Mouse (Mus musculus) forebrain, embryonic 12.5 days (tissue): ENCODE results near the gene Mrps18a. TPM values are rescaled to one million over a fixed set of nuclear protein-coding genes. Genes with fewer than 3 reads are reported as not detected.

ENCODE experiments used
- ATAC-seq: fragments of 200-750 bp; cut with Nextera tagmentation; 2 replicates; pipeline ENCODE4 v1.8.0; 2017; ENCODE audit warnings: moderate TSS enrichment; ENCODE audit not compliant: low FRiP score
- H3K27ac ChIP-seq: fragments of 300-500 bp; sonication (generic); 2 replicates; pipeline ENCODE4 v1.5.1; 2016; ENCODE audit warnings: mild to moderate bottlenecking
- H3K27me3 ChIP-seq: fragments of 300-500 bp; sonication (generic); 2 replicates; pipeline ENCODE4 v1.6.1; 2016; ENCODE audit warnings: mild to moderate bottlenecking
- H3K36me3 ChIP-seq: fragments of 300-500 bp; sonication (generic); replicated peaks from 2 replicates; pipeline ENCODE4 v1.6.1; 2016; ENCODE audit warnings: mild to moderate bottlenecking
- H3K4me1 ChIP-seq: fragments of 300-500 bp; sonication (generic); 2 replicates; pipeline ENCODE4 v1.6.1; 2016
- H3K4me2 ChIP-seq: fragments of 300-500 bp; sonication (generic); 2 replicates; pipeline ENCODE4 v1.6.1; 2016; ENCODE audit warnings: mild to moderate bottlenecking, moderate library complexity
- H3K4me3 ChIP-seq: fragments of 300-500 bp; sonication (generic); replicated peaks from 2 replicates; pipeline ENCODE4 v1.5.1; 2016; ENCODE audit warnings: mild to moderate bottlenecking
- H3K9ac ChIP-seq: fragments of 300-500 bp; sonication (generic); 2 replicates; pipeline ENCODE4 v1.6.1; 2016; ENCODE audit warnings: mild to moderate bottlenecking
- H3K9me3 ChIP-seq: fragments of 300-500 bp; sonication (generic); 2 replicates; pipeline ENCODE4 v1.6.1; 2016
- WGBS: fragments of 180-500 bp; shearing (Covaris S2); methylation state at CpG from one replicate; pipeline ENCODE4 v1.1.7; 2016; 5-methylcytosine and 5-hydroxymethylcytosine counted together
- polyA plus RNA-seq: library from polyadenylated mRNA; unstranded; fragments of >200 nt; fragmentation: Nextera tagmentation; extraction: Ambion mirVana; gene quantifications from 2 replicates; pipeline ENCODE4 v1.2.1, GENCODE M21; 2016

Gene Mrps18a
- polyA plus RNA-seq, 1 experiment from 2014 or later: 121 TPM

- H3K4me1 ChIP-seq: peaks cover 12% of the 10 kb centered on the region
- ATAC-seq: no peak
Measured at GRCm38 (mm10) chr17:46108286-46108685, 2.5 kb upstream of the Mrps18a start.

GRCm38 (mm10) chr17:46115489-46115888 is 4.7 kb downstream of the Mrps18a start:
- H3K4me3 ChIP-seq: no peak overlapping the region
- no peaks in the 10 kb centered on the region for H3K27me3 ChIP-seq
- 83% methylated on average over 2 of the region's 2 CpGs for WGBS
- H3K4me1 ChIP-seq: peaks cover 12% of the 10 kb centered on the region
- H3K27ac ChIP-seq: no peak overlapping the region
- H3K9ac ChIP-seq: no peak overlapping the region
- no peak for ATAC-seq
- no peak overlapping the region for H3K4me2 ChIP-seq
- peaks cover 37% of the 10 kb centered on the region for H3K36me3 ChIP-seq
- no peaks in the 10 kb centered on the region for H3K9me3 ChIP-seq

More at GRCm38 (mm10) chr17:46108286-46108685, 2.5 kb upstream of the Mrps18a start:
- H3K9me3 ChIP-seq: no peaks in the 10 kb centered on the region
- H3K4me3 ChIP-seq: no peak overlapping the region
- H3K4me2 ChIP-seq: no peak overlapping the region
- no peaks in the 10 kb centered on the region for H3K36me3 ChIP-seq
- H3K27ac ChIP-seq: no peak overlapping the region
- no peak overlapping the region for H3K9ac ChIP-seq
- WGBS: 76% methylated on average over 4 of the region's 4 CpGs
- peaks cover 22% of the 10 kb centered on the region for H3K27me3 ChIP-seq

GRCm38 (mm10) chr17:46116138-46116537 is 5.4 kb downstream of the Mrps18a start:
- H3K27me3 ChIP-seq: no peaks in the 10 kb centered on the region
- WGBS: 83% methylated on average over 11 of the region's 11 CpGs
- no peaks in the 10 kb centered on the region for H3K9me3 ChIP-seq
- H3K27ac ChIP-seq: no peak overlapping the region
- H3K4me3 ChIP-seq: no peak overlapping the region
- H3K4me2 ChIP-seq: no peak overlapping the region
- no peak overlapping the region for H3K9ac ChIP-seq
- H3K36me3 ChIP-seq: peaks cover 38% of the 10 kb centered on the region
- no peak for ATAC-seq
- H3K4me1 ChIP-seq: peaks cover 12% of the 10 kb centered on the region

GRCm38 (mm10) chr17:46116881-46117280 is 6.1 kb downstream of the Mrps18a start:
- Histone ChIP-seq H3K27me3 (no peaks in the 10 kb centered on the region), H3K27ac (no peak overlapping the region), H3K4me2 (no peak overlapping the region), H3K4me1 (peaks cover 5% of the 10 kb centered on the region), H3K4me3 (no peak overlapping the region), H3K36me3 (peaks cover 40% of the 10 kb centered on the region), H3K9ac (no peak overlapping the region), H3K9me3 (no peaks in the 10 kb centered on the region)
- 90% methylated on average over 3 of the region's 3 CpGs for WGBS
- ATAC-seq: no peak

- H3K4me2 ChIP-seq: no peak overlapping the region
- H3K4me1 ChIP-seq: no peaks in the 10 kb centered on the region
- H3K27ac ChIP-seq: no peak overlapping the region
- H3K27me3 ChIP-seq: no peaks in the 10 kb centered on the region
- H3K36me3 ChIP-seq: peaks cover 49% of the 10 kb centered on the region
- H3K9ac ChIP-seq: no peak overlapping the region
- 88% methylated on average over 13 of the region's 13 CpGs for WGBS
- H3K9me3 ChIP-seq: no peaks in the 10 kb centered on the region
- H3K4me3 ChIP-seq: no peak overlapping the region
- no peak for ATAC-seq
Measured at GRCm38 (mm10) chr17:46117623-46118422, 7.0 kb downstream of the Mrps18a start.

- 88% methylated on average over 4 of the region's 4 CpGs for whole genome bisulfite sequencing
- ATAC-seq: no peak
- Histone ChIP-seq H3K36me3 (peaks cover 55% of the 10 kb centered on the region), H3K4me2 (no peak overlapping the region), H3K9me3 (no peaks in the 10 kb centered on the region), H3K4me1 (no peaks in the 10 kb centered on the region), H3K4me3 (no peak overlapping the region), H3K27me3 (no peaks in the 10 kb centered on the region), H3K9ac (no peak overlapping the region), H3K27ac (no peak overlapping the region)
Measured at GRCm38 (mm10) chr17:46118423-46118850, 7.7 kb downstream of the Mrps18a start.

- ATAC-seq: no peak
- Histone ChIP-seq H3K9me3 (no peaks in the 10 kb centered on the region), H3K9ac (no peak overlapping the region), H3K27ac (no peak overlapping the region), H3K36me3 (peaks cover 65% of the 10 kb centered on the region), H3K4me3 (no peak overlapping the region), H3K27me3 (no peaks in the 10 kb centered on the region), H3K4me2 (no peak overlapping the region), H3K4me1 (no peaks in the 10 kb centered on the region)
- WGBS: 92% methylated on average over 10 of the region's 10 CpGs
Measured at GRCm38 (mm10) chr17:46119641-46120040, 8.9 kb downstream of the Mrps18a start.

GRCm38 (mm10) chr17:46122791-46123190 is 12.0 kb downstream of the Mrps18a start:
- H3K27me3 ChIP-seq: no peaks in the 10 kb centered on the region
- H3K4me1 ChIP-seq: no peaks in the 10 kb centered on the region
- no peak overlapping the region for H3K27ac ChIP-seq
- no peak overlapping the region for H3K4me3 ChIP-seq
- peaks cover 88% of the 10 kb centered on the region for H3K36me3 ChIP-seq
- H3K9me3 ChIP-seq: no peaks in the 10 kb centered on the region
- 94% methylated on average over 4 of the region's 4 CpGs for WGBS
- ATAC-seq: no peak
- H3K9ac ChIP-seq: no peak overlapping the region
- H3K4me2 ChIP-seq: no peak overlapping the region

GRCm38 (mm10) chr17:46123285-46123684 is 12.5 kb downstream of the Mrps18a start:
- 93% methylated on average over 4 of the region's 4 CpGs for WGBS
- peaks cover 88% of the 10 kb centered on the region for H3K36me3 ChIP-seq

GRCm38 (mm10) chr17:46123953-46124700 is 13.3 kb downstream of the Mrps18a start:
- Histone ChIP-seq H3K4me1 (no peaks in the 10 kb centered on the region), H3K4me2 (no peak overlapping the region), H3K4me3 (no peak overlapping the region), H3K9ac (no peak overlapping the region), H3K27me3 (no peaks in the 10 kb centered on the region), H3K36me3 (peaks cover 89% of the 10 kb centered on the region), H3K27ac (no peak overlapping the region), H3K9me3 (no peaks in the 10 kb centered on the region)
- ATAC-seq: no peak
- 95% methylated on average over 12 of the region's 12 CpGs for WGBS

More at GRCm38 (mm10) chr17:46123285-46123684, 12.5 kb downstream of the Mrps18a start:
- Histone ChIP-seq H3K9me3 (no peaks in the 10 kb centered on the region), H3K9ac (no peak overlapping the region), H3K27me3 (no peaks in the 10 kb centered on the region), H3K4me3 (no peak overlapping the region), H3K27ac (no peak overlapping the region), H3K4me1 (no peaks in the 10 kb centered on the region), H3K4me2 (no peak overlapping the region)
- no peak for ATAC-seq

- H3K27me3 ChIP-seq: no peaks in the 10 kb centered on the region
- no peak overlapping the region for H3K27ac ChIP-seq
- H3K9me3 ChIP-seq: no peaks in the 10 kb centered on the region
- H3K4me2 ChIP-seq: no peak overlapping the region
- ATAC-seq: no peak
- no peak overlapping the region for H3K9ac ChIP-seq
- no peak overlapping the region for H3K4me3 ChIP-seq
- H3K36me3 ChIP-seq: peaks cover 85% of the 10 kb centered on the region
- H3K4me1 ChIP-seq: no peaks in the 10 kb centered on the region
- 89% methylated on average over 4 of the region's 6 CpGs for WGBS
Measured at GRCm38 (mm10) chr17:46126608-46127007, 15.8 kb downstream of the Mrps18a start.

- H3K27ac ChIP-seq: no peak overlapping the region
- peaks cover 4% of the 10 kb centered on the region; the same call in 1 of the 2 replicates for H3K4me1 ChIP-seq
- no peak overlapping the region for H3K4me3 ChIP-seq
- peaks cover 72% of the 10 kb centered on the region for H3K36me3 ChIP-seq
- H3K27me3 ChIP-seq: no peaks in the 10 kb centered on the region; the same call in 1 of the 2 replicates
- ATAC-seq: no peak
- WGBS: 86% methylated on average over 6 of the region's 6 CpGs
- no peak overlapping the region for H3K9ac ChIP-seq
- H3K4me2 ChIP-seq: no peak overlapping the region
- H3K9me3 ChIP-seq: no peaks in the 10 kb centered on the region
Measured at GRCm38 (mm10) chr17:46127814-46128493, 17.2 kb downstream of the Mrps18a start.
